Mouse (Mus musculus): ENCODE measurements around the gene Fbrs. TPM values are rescaled to one million over a fixed set of nuclear protein-coding genes. Genes with fewer than 3 reads are reported as not detected.
"Not testable (repeated sequence)": the region's sequence is repeated elsewhere in the genome, so short reads cannot be mapped to it uniquely, and the experiment has no call there.

Fbrs gene
- polyA plus RNA-seq, 1 experiment from 2014 or later = 12.2 TPM

DNA sequence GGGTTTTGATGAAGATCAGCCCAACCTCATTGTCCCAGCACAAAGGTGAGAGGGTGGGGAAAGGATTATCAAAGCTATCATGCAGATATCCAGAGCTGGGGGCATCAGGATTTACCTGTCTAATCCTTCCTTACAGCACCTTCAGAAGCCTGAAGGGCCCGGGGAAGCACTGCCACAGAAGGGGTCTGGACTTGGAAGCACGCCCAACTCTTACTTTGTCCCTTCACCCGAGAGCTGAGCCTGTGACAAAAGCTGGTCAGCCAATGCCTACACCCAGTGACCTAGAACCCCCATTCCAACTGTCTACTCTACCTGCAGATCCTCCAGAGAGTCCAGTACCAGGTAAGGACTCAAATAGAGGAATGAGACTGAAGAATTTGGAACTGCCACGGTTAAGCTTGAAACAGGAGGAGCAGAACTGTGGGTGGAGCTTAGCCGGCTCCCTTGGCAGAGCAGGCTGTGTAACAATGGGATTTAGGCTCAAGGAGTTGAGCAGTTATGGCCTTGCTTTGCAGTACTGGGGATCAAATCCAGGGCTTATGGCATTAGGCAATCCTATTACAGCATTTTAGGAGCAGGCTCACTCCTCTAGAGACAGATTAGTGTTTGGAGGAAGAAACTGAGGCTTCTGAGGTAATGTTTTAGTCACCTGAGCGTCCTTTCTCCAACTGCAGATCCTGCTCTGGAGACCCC lies 4.5 kb upstream of the Fbrs start:
- no peak overlapping the region for H3K4me2 ChIP-seq (replicated peaks; ENCODE audit: low read depth, low read length)
- H3K27ac ChIP-seq (ENCODE audit: low read length) = no peak overlapping the region
- ATAC-seq (ENCODE audit: low FRiP score, low TSS enrichment) = no peak
- H3K9ac ChIP-seq (replicated peaks; ENCODE audit: low read length) = no peak overlapping the region; the same call in 1 of the 2 replicates
- peaks cover 16% of the 10 kb centered on the region for H3K4me1 ChIP-seq (ENCODE audit: insufficient read depth, low read length)
- 73% methylated on average over 6 of the region's 6 CpGs for WGBS
- no peaks in the 10 kb centered on the region for H3K27me3 ChIP-seq (ENCODE audit: insufficient read depth, low read length)
- H3K9me3 ChIP-seq (ENCODE audit: low read length) = no peaks in the 10 kb centered on the region
- peaks cover 31% of the 10 kb centered on the region for H3K36me3 ChIP-seq (ENCODE audit: insufficient read depth, low read length)
- H3K4me3 ChIP-seq (ENCODE audit: low read length) = no peak overlapping the region

DNA sequence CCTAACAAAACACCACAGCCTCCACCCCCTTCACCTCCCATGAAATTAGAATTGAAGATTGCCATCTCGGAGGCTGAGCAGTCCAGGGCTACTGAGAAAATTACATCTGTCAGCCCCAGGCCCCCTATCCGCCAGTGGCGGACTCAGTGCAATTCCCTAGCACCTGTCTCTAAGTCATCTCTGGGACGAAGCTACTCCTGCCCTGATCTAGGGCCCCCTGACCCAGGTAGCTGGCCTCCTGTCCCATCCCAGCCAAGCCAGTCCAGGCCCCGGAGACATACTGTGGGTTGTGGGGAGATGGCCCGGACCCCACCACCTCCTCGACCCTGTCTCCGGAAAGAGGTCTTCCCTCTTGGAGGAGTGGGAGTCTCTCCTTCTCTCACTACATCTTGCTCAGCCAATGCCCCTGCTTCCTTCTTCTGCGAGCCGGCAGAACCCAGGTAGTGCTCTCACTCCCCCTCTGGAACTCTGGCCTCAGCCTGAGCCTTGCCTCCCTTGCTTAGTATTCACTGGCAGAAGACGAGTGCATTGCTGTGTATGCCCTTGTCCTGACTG lies 3.7 kb upstream of the Fbrs start:
- WGBS = 89% methylated on average over 11 of the region's 11 CpGs
- no peaks in the 10 kb centered on the region for H3K27me3 ChIP-seq (ENCODE audit: insufficient read depth, low read length)
- no peak for ATAC-seq (ENCODE audit: low FRiP score, low TSS enrichment)

DNA sequence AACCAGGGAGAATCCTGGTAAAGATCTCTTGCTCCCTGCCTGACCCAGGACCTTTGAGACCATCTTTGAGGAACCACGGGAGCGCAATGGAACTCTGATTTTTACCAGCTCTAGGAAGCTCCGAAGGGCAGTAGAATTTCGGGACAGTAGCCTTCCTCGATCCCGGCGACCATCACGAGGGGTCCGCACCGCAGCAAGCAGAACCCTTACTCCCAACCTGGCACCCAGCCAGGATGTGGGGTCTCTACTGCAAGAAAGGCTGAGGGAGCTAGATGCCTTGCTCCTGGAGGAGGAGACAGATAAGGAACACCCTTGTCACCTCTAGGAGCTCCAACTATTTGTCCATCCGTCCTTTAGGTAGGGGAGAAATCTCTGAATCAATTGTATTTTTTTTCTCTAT lies 2.7 kb upstream of the Fbrs start:
- peaks cover 31% of the 10 kb centered on the region for H3K36me3 ChIP-seq (ENCODE audit: insufficient read depth, low read length)
- H3K4me1 ChIP-seq (ENCODE audit: insufficient read depth, low read length) = peaks cover 24% of the 10 kb centered on the region
- no peak overlapping the region for H3K9ac ChIP-seq (replicated peaks; ENCODE audit: low read length)
- H3K4me3 ChIP-seq (ENCODE audit: low read length) = no peak overlapping the region
- no peaks in the 10 kb centered on the region for H3K9me3 ChIP-seq (ENCODE audit: low read length)
- H3K27me3 ChIP-seq (ENCODE audit: insufficient read depth, low read length) = no peaks in the 10 kb centered on the region
- no peak overlapping the region for H3K27ac ChIP-seq (ENCODE audit: low read length)
- WGBS = 95% methylated on average over 11 of the region's 11 CpGs
- H3K4me2 ChIP-seq (replicated peaks; ENCODE audit: low read depth, low read length) = no peak overlapping the region
- no peak for ATAC-seq (ENCODE audit: low FRiP score, low TSS enrichment)

More for the DNA sequence above, 3.7 kb upstream of the Fbrs start:
- H3K4me1 ChIP-seq (ENCODE audit: insufficient read depth, low read length) = peaks cover 16% of the 10 kb centered on the region
- no peak overlapping the region for H3K4me2 ChIP-seq (replicated peaks; ENCODE audit: low read depth, low read length)
- H3K27ac ChIP-seq (ENCODE audit: low read length) = no peak overlapping the region
- H3K9me3 ChIP-seq (ENCODE audit: low read length) = no peaks in the 10 kb centered on the region
- no peak overlapping the region for H3K9ac ChIP-seq (replicated peaks; ENCODE audit: low read length)
- peaks cover 31% of the 10 kb centered on the region for H3K36me3 ChIP-seq (ENCODE audit: insufficient read depth, low read length)
- no peak overlapping the region for H3K4me3 ChIP-seq (ENCODE audit: low read length)

DNA sequence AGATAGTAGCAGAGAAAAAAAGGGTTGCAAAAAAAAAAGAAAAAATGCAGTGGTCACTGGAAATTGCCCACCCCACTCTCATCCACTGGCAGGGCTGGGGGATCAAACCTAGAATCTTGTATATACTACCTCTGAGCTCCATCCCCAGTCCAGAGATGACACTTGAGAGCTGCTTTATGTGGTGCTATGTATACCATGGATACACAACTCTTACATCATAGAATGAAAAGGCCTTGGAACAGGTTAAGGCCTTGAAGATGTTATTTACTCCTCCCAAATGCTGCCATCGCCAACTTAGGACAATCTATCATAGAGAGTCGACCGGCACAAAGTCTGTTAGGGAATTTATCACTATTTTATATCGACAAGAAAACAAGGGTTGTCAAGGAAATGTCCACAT lies 2.1 kb upstream of the Fbrs start:
- 67% methylated on average over 4 of the region's 4 CpGs for WGBS

DNA sequence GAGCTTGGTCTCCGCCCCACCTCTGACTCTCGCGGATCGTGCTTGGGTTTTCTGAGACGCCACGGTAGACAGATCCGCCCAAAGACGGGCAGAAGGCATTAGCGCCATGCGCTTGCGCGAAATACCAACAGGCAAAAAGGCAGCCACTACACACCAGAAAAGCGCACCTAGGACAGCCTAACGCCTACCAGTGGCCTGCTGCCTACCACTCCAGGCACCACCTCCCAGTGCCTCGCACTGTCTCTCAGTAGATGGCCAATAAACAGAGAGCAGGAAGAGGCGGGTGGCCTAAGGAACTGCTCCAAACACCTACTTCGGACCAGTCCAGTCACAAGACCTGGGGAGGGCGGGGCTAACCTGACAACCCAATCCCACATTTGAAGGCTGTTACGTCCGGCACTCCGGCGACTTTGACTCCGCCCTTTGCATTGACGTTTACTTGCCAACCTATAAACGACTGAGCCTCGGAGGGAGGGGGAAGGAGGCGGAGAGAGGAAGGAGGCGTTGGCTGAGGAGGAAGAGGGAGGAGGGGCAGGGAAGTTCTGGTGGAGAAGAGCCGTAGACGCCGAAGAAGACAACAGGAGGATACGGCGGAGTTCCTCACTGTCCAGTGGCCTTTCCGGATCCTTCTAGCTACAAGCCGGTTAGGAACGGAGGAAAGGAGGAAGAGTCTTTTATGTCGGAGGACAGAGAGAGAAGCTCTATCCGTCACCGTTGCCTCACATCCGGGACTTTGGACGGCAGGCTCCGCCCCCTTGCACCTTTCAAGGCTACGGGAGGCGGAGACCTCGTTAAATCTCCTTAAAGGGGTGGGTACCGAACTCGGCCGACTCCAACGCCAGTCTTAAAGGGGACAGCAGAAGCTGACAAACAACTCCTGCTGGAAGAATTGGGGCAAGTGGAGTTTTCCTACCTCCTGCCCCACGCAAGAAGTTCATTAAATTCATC lies 1.0 kb upstream of the Fbrs start:
- Histone ChIP-seq H3K4me2 (replicated peaks; ENCODE audit: low read depth, low read length) (peak overlapping the region; percentile 76), H3K9ac (replicated peaks; ENCODE audit: low read length) (peak overlapping the region; percentile 94), H3K36me3 (ENCODE audit: insufficient read depth, low read length) (peaks cover 40% of the 10 kb centered on the region), H3K9me3 (ENCODE audit: low read length) (no peaks in the 10 kb centered on the region), H3K4me1 (ENCODE audit: insufficient read depth, low read length) (peaks cover 16% of the 10 kb centered on the region), H3K4me3 (ENCODE audit: low read length) (peak overlapping the region; percentile 92), H3K27me3 (ENCODE audit: insufficient read depth, low read length) (no peaks in the 10 kb centered on the region), H3K27ac (ENCODE audit: low read length) (peak overlapping the region; percentile 98)
- ATAC-seq (ENCODE audit: low FRiP score, low TSS enrichment) = peak; percentile 97
- under 1% methylated on average over 50 of the region's 50 CpGs for whole genome bisulfite sequencing

More for the DNA sequence above, 2.1 kb upstream of the Fbrs start:
- Histone ChIP-seq H3K27ac (ENCODE audit: low read length) (peak overlapping the region; percentile 98; the same call in 1 of the 2 replicates), H3K4me3 (ENCODE audit: low read length) (peak overlapping the region; percentile 92), H3K36me3 (ENCODE audit: insufficient read depth, low read length) (peaks cover 31% of the 10 kb centered on the region), H3K4me2 (replicated peaks; ENCODE audit: low read depth, low read length) (peak overlapping the region; percentile 46), H3K27me3 (ENCODE audit: insufficient read depth, low read length) (no peaks in the 10 kb centered on the region), H3K4me1 (ENCODE audit: insufficient read depth, low read length) (peaks cover 24% of the 10 kb centered on the region), H3K9me3 (ENCODE audit: low read length) (no peaks in the 10 kb centered on the region), H3K9ac (replicated peaks; ENCODE audit: low read length) (peak overlapping the region; percentile 45)
- no peak for ATAC-seq (ENCODE audit: low FRiP score, low TSS enrichment)

DNA sequence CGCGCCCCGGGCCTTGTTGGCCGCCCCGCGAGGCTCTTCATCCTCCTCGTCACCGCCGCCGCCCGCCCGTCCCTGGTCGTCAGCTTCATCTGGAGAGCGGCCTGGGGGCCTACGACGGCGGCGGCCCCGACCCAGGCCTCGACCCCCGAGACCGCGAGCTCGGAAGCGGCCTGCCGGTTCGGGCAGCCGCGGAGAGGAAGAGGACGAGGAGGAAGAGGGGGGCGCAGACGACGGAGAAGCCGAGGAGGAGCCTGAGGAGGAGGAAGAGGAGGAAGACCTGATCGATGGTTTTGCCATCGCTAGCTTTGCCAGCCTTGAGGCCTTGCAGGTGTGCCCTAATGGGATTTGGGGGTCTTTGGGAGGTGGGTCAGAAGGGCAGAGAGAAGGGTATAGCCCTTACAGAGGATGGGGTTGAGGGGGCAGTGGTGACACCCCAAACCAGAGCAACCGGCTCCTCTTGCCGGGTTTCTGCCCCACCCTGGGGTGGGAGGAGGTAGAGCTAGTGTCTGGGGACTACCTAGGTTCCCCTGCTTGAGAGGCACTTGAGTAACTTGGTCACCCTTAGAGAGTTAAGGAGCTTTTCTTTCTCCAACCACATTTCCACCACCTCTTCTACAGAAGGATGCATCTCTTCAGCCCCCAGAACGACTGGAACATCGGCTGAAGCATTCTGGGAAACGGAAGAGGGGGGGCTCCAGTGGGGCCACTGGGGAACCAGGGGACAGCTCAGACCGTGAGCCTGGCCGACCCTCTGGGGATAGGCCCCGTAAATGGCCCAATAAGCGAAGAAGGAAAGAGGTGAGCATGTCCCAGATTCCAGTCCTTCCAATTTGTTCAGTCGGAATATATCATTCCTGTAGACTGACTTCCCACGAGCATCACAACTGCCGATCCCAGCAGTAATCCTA lies 573 bp downstream of the Fbrs start:
- Histone ChIP-seq H3K27me3 (ENCODE audit: insufficient read depth, low read length) (no peaks in the 10 kb centered on the region), H3K9ac (replicated peaks; ENCODE audit: low read length) (peak overlapping the region; percentile 94), H3K9me3 (ENCODE audit: low read length) (no peaks in the 10 kb centered on the region), H3K4me1 (ENCODE audit: insufficient read depth, low read length) (peaks cover 16% of the 10 kb centered on the region), H3K36me3 (ENCODE audit: insufficient read depth, low read length) (peaks cover 33% of the 10 kb centered on the region), H3K4me3 (ENCODE audit: low read length) (peak overlapping the region; percentile 92), H3K27ac (ENCODE audit: low read length) (peak overlapping the region; percentile 98), H3K4me2 (replicated peaks; ENCODE audit: low read depth, low read length) (peak overlapping the region; percentile 76)
- no peak for ATAC-seq (ENCODE audit: low FRiP score, low TSS enrichment)
- WGBS = 3% methylated on average over 48 of the region's 48 CpGs

DNA sequence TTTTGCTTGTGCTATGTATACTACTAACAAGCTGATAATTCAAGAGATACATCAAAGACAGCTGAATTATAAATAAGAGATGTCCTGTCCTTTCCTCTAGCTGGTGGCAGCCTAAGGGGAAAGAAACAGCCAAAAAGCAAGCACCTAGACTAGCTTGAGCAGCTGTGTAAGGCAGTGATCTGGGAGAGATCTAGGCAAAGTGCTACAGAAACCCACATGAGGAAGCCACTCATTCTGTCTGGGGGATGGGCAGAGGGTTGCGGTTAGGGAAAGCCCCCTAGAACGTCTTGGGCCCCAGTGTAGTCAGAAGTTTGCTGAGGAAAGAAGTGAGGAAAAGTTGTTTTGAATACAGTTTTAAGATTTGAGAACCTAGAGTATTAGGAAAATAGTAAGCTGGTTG lies 1.3 kb downstream of the Fbrs start:
- Histone ChIP-seq H3K36me3 (ENCODE audit: insufficient read depth, low read length) (peaks cover 33% of the 10 kb centered on the region), H3K9ac (replicated peaks; ENCODE audit: low read length) (peak overlapping the region; percentile 94), H3K27ac (ENCODE audit: low read length) (peak overlapping the region; percentile 98; the same call in 1 of the 2 replicates), H3K4me3 (ENCODE audit: low read length) (peak overlapping the region; percentile 92), H3K9me3 (ENCODE audit: low read length) (no peaks in the 10 kb centered on the region), H3K4me1 (ENCODE audit: insufficient read depth, low read length) (peaks cover 16% of the 10 kb centered on the region), H3K27me3 (ENCODE audit: insufficient read depth, low read length) (no peaks in the 10 kb centered on the region), H3K4me2 (replicated peaks; ENCODE audit: low read depth, low read length) (peak overlapping the region; percentile 76)
- WGBS = 61% methylated on average over 2 of the region's 2 CpGs
- ATAC-seq (ENCODE audit: low FRiP score, low TSS enrichment) = no peak

DNA sequence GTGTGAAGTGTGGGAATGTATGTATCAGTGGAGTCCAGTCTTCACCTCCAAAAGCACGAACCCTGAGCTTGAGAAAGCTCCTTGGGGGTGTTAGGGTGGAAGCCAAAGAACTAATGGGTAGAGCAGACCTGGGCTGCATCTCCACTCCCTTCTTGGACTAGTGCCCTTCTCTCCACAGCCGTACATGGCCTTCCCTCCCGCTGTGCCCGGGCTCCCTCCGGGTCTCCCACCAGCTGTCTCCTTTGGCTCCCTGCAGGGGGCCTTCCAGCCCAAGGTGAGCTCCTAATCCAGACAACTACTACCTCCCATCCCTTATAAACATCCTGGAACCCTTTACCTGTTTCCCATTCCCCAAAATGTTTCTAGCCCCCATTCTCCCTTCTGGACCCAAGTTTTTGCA lies 6.4 kb downstream of the Fbrs start:
- peaks cover 60% of the 10 kb centered on the region for H3K36me3 ChIP-seq (ENCODE audit: insufficient read depth, low read length)
- H3K4me1 ChIP-seq (ENCODE audit: insufficient read depth, low read length) = peaks cover 6% of the 10 kb centered on the region
- no peak for ATAC-seq (ENCODE audit: low FRiP score, low TSS enrichment)
- no peaks in the 10 kb centered on the region for H3K9me3 ChIP-seq (ENCODE audit: low read length)
- H3K9ac ChIP-seq (replicated peaks; ENCODE audit: low read length) = no peak overlapping the region
- no peak overlapping the region for H3K4me2 ChIP-seq (replicated peaks; ENCODE audit: low read depth, low read length)
- no peak overlapping the region for H3K4me3 ChIP-seq (ENCODE audit: low read length)
- 83% methylated on average over 5 of the region's 5 CpGs for WGBS
- H3K27me3 ChIP-seq (ENCODE audit: insufficient read depth, low read length) = no peaks in the 10 kb centered on the region
- no peak overlapping the region for H3K27ac ChIP-seq (ENCODE audit: low read length)

DNA sequence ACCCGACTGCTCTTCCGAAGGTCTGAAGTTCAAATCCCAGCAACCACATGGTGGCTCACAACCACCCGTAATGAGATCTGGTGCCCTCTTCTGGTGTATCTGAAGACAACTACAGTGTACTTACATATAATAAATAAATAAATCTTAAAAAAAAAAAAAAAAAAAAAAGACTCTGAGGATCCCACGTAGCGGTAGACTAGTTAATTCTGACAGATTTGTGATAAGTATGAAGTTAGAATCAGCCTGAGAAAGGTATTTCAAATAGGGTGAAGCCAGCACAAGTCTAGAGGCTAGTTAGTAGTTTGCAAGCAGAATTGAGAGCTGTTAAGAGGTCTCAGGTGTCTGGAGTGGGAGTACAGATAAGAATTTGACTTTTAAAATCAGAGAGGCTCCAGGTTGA lies 9.4 kb downstream of the Fbrs start:
- H3K27me3 ChIP-seq (ENCODE audit: insufficient read depth, low read length) = not testable (repeated sequence)
- WGBS = 93% methylated on average over 4 of the region's 5 CpGs

More for the DNA sequence above, 9.4 kb downstream of the Fbrs start:
- not testable (repeated sequence) for H3K9me3 ChIP-seq (ENCODE audit: low read length); H3K9ac ChIP-seq (replicated peaks; ENCODE audit: low read length); ATAC-seq (ENCODE audit: low FRiP score, low TSS enrichment); H3K27ac ChIP-seq (ENCODE audit: low read length); H3K4me3 ChIP-seq (ENCODE audit: low read length); H3K4me1 ChIP-seq (ENCODE audit: insufficient read depth, low read length); H3K4me2 ChIP-seq (replicated peaks; ENCODE audit: low read depth, low read length)
- peaks cover 60% of the 10 kb centered on the region for H3K36me3 ChIP-seq (ENCODE audit: insufficient read depth, low read length)

All from kidney, embryonic 16.5 days (tissue).